Mouse (Mus musculus) 3134 (cell line): ENCODE measurements around the gene Rrp9.
"Not testable (repeated sequence)": the region's sequence is repeated elsewhere in the genome, so short reads cannot be mapped to it uniquely, and the experiment has no call there.

Source experiments
- DNase-seq: peaks from one replicate; pipeline ENCODE4 v3.0.0-alpha.2; 2011; ENCODE audit warnings: low spot score; ENCODE audit not compliant: insufficient read length; ENCODE audit errors: extremely low read depth

Gene Rrp9

GRCm38 (mm10) chr9:106473081-106473752 lies 2.5 kb upstream of the Rrp9 start:
- DNase-seq: no peak

- DNase-seq: no peak
Measured at GRCm38 (mm10) chr9:106473753-106474105, 2.0 kb upstream of the Rrp9 start.

GRCm38 (mm10) chr9:106474456-106474855 lies 1.3 kb upstream of the Rrp9 start:
- peak; percentile 83 for DNase-seq

- DNase-seq: peak; percentile 75
Measured at GRCm38 (mm10) chr9:106475046-106475445, 717 bp upstream of the Rrp9 start.

- DNase-seq: peak; percentile 77
Measured at GRCm38 (mm10) chr9:106476002-106476923, 500 bp downstream of the Rrp9 start.

- peak; percentile 98 for DNase-seq
Measured at GRCm38 (mm10) chr9:106476924-106477484, 1.2 kb downstream of the Rrp9 start, which contains the start of gene Parp3. Gene Parp3 (minus strand): TSS chr9:106476949.

GRCm38 (mm10) chr9:106477649-106478048 lies 1.9 kb downstream of the Rrp9 start:
- DNase-seq: no peak

GRCm38 (mm10) chr9:106478101-106478500 lies 2.3 kb downstream of the Rrp9 start:
- no peak for DNase-seq

GRCm38 (mm10) chr9:106480541-106480940 lies 4.8 kb downstream of the Rrp9 start:
- no peak for DNase-seq

- DNase-seq: no peak
Measured at GRCm38 (mm10) chr9:106481075-106481474, 5.3 kb downstream of the Rrp9 start.

- DNase-seq: no peak
Measured at GRCm38 (mm10) chr9:106481676-106482075, 5.9 kb downstream of the Rrp9 start.

GRCm38 (mm10) chr9:106482578-106483115 lies 6.9 kb downstream of the Rrp9 start:
- DNase-seq: no peak

GRCm38 (mm10) chr9:106483136-106483535 lies 7.4 kb downstream of the Rrp9 start:
- DNase-seq: no peak

- no peak for DNase-seq
Measured at GRCm38 (mm10) chr9:106483606-106484005, 7.8 kb downstream of the Rrp9 start.

GRCm38 (mm10) chr9:106485076-106485475 lies 9.3 kb downstream of the Rrp9 start:
- no peak for DNase-seq

- not testable (repeated sequence) for DNase-seq
Measured at GRCm38 (mm10) chr9:106487602-106488001, 11.8 kb downstream of the Rrp9 start.

- no peak for DNase-seq
Measured at GRCm38 (mm10) chr9:106499667-106500066, 23.9 kb downstream of the Rrp9 start, which contains the start of gene Iqcf1. Gene Iqcf1 (plus strand): TSS chr9:106499967.

- no peak for DNase-seq
Measured at GRCm38 (mm10) chr9:106501846-106502245, 26.1 kb downstream of the Rrp9 start.

- no peak for DNase-seq
Measured at GRCm38 (mm10) chr9:106504246-106504645, 28.5 kb downstream of the Rrp9 start.

- DNase-seq: no peak
Measured at GRCm38 (mm10) chr9:106509356-106509755, 33.6 kb downstream of the Rrp9 start.
